Mouse (Mus musculus) CH12.LX (cell line): ENCODE measurements around the gene Dis3l.
"Not testable (repeated sequence)": the region's sequence is repeated elsewhere in the genome, so short reads cannot be mapped to it uniquely, and the experiment has no call there.

Source experiments
- BHLHE40 ChIP-seq: IDR thresholded peaks from 2 replicates; pipeline ENCODE4 v1.6.1; 2011; ENCODE audit warnings: mild to moderate bottlenecking, low read depth, low read length, improper control_type of control experiment
- CTCF ChIP-seq, 2 experiments: IDR thresholded peaks in 1 of 2; conservative IDR thresholded peaks in 1 of 2; 2 replicates each; pipeline ENCODE4 v1.5.1; 2011 to 2012; ENCODE audit warnings: low read depth in 2 of 2, low read length in 2 of 2, improper control_type of control experiment in 1 of 2, inconsistent platforms in 1 of 2, mild to moderate bottlenecking in 1 of 2, moderate library complexity in 1 of 2
- EP300 ChIP-seq: IDR thresholded peaks from 2 replicates; pipeline ENCODE4 v1.6.1; 2011; ENCODE audit warnings: low read length, improper control_type of control experiment
- GABPA ChIP-seq: IDR thresholded peaks from 2 replicates; pipeline ENCODE4 v1.6.1; 2012; ENCODE audit warnings: low read depth, low read length, improper control_type of control experiment, inconsistent platforms; ENCODE audit not compliant: insufficient replicate concordance
- HCFC1 ChIP-seq: IDR thresholded peaks from 2 replicates; pipeline ENCODE4 v1.6.1; 2012; ENCODE audit warnings: low read depth, mild to moderate bottlenecking, inconsistent platforms, low read length, improper control_type of control experiment
- IRF4 ChIP-seq: IDR thresholded peaks from 2 replicates; pipeline ENCODE4 v1.6.1; 2014; ENCODE audit warnings: low read depth, mild to moderate bottlenecking, inconsistent platforms, low read length, improper control_type of control experiment
- POLR2A ChIP-seq: IDR thresholded peaks from 2 replicates; pipeline ENCODE4 v1.6.1; 2011; ENCODE audit warnings: low read depth, mild to moderate bottlenecking, improper control_type of control experiment, low read length
- ZMIZ1 ChIP-seq: IDR thresholded peaks from 2 replicates; pipeline ENCODE4 v1.6.1; 2012; ENCODE audit warnings: low read depth, mild to moderate bottlenecking, inconsistent platforms, low read length, improper control_type of control experiment

GRCm38 (mm10) chr9:64268836-64269235, 72.3 kb downstream of the Dis3l start:
- not testable (repeated sequence) for TF ChIP-seq CTCF (conservative IDR thresholded peaks at IDR 0.05 in 1 of 2, IDR thresholded peaks at IDR 0.05 in 1 of 2; ENCODE audit: low read depth in 2 of 2, low read length in 2 of 2); ZMIZ1; IRF4; POLR2A; BHLHE40; EP300; HCFC1; GABPA
